Mouse (Mus musculus): Measurements from ENCODE around the gene Syt8. TPM values are rescaled to one million over a fixed set of nuclear protein-coding genes. Genes with fewer than 3 reads are reported as not detected.
A peak's percentile ranks its signal among the peaks of the same experiment; 100 is the strongest.

Syt8 gene
- polyA plus RNA-seq, 1 experiment from 2014 or later, result not detected

- WGBS, result 80% methylated on average over 3 of the region's 3 CpGs
- no peak for DNase-seq (ENCODE audit: low spot score)
- H3K4me1 ChIP-seq, result no peaks in the 10 kb centered on the region
- no peak overlapping the region for H3K27ac ChIP-seq (replicated peaks)
- H3K27me3 ChIP-seq (ENCODE audit: low read depth, poor library complexity, severe bottlenecking), result no peaks in the 10 kb centered on the region; the same call in 1 of the 2 replicates
- no peaks in the 10 kb centered on the region for H3K36me3 ChIP-seq
- no peaks in the 10 kb centered on the region for H3K9me3 ChIP-seq (replicated peaks)
- H3K4me3 ChIP-seq, result no peak overlapping the region
Measured at GRCm38 (mm10) chr7:142416225-142416624, 18.4 kb upstream of the Syt8 start.

- WGBS, result 97% methylated on average over 2 of the region's 2 CpGs
- Histone ChIP-seq H3K4me3 (no peak overlapping the region), H3K4me1 (no peaks in the 10 kb centered on the region), H3K9me3 (replicated peaks) (no peaks in the 10 kb centered on the region), H3K27me3 (ENCODE audit: low read depth, poor library complexity, severe bottlenecking) (no peaks in the 10 kb centered on the region), H3K36me3 (no peaks in the 10 kb centered on the region), H3K27ac (replicated peaks) (no peak overlapping the region)
- DNase-seq (ENCODE audit: low spot score), result no peak
Measured at GRCm38 (mm10) chr7:142418027-142418426, 16.6 kb upstream of the Syt8 start.

- Histone ChIP-seq H3K9me3 (replicated peaks) (no peaks in the 10 kb centered on the region), H3K4me1 (no peaks in the 10 kb centered on the region), H3K27me3 (ENCODE audit: low read depth, poor library complexity, severe bottlenecking) (no peaks in the 10 kb centered on the region), H3K36me3 (no peaks in the 10 kb centered on the region), H3K4me3 (no peak overlapping the region), H3K27ac (replicated peaks) (no peak overlapping the region)
- WGBS, result 91% methylated on average over 8 of the region's 8 CpGs
- DNase-seq (ENCODE audit: low spot score), result no peak
Measured at GRCm38 (mm10) chr7:142418679-142419078, 16.0 kb upstream of the Syt8 start.

GRCm38 (mm10) chr7:142419887-142420286 is 14.8 kb upstream of the Syt8 start:
- no peaks in the 10 kb centered on the region for H3K9me3 ChIP-seq (replicated peaks)
- DNase-seq (ENCODE audit: low spot score), result no peak
- WGBS, result 82% methylated on average over 5 of the region's 5 CpGs
- H3K27ac ChIP-seq (replicated peaks), result no peak overlapping the region
- H3K4me1 ChIP-seq, result no peaks in the 10 kb centered on the region
- H3K27me3 ChIP-seq (ENCODE audit: low read depth, poor library complexity, severe bottlenecking), result no peaks in the 10 kb centered on the region
- no peak overlapping the region for H3K4me3 ChIP-seq
- H3K36me3 ChIP-seq, result no peaks in the 10 kb centered on the region

- no peaks in the 10 kb centered on the region for H3K36me3 ChIP-seq
- DNase-seq (ENCODE audit: low spot score), result no peak
- no peak overlapping the region for H3K27ac ChIP-seq (replicated peaks)
- H3K4me3 ChIP-seq, result no peak overlapping the region
- 0 out of 2 replicates have a peak, but pooled peaks cover 2% of the 10 kb centered on the region for H3K4me1 ChIP-seq
- no peaks in the 10 kb centered on the region for H3K9me3 ChIP-seq (replicated peaks)
- H3K27me3 ChIP-seq (ENCODE audit: low read depth, poor library complexity, severe bottlenecking), result peaks cover 3% of the 10 kb centered on the region; the same call in 1 of the 2 replicates
- WGBS, result 77% methylated on average over 2 of the region's 2 CpGs
Measured at GRCm38 (mm10) chr7:142421826-142422225, 12.8 kb upstream of the Syt8 start.

- H3K4me3 ChIP-seq, result no peak overlapping the region
- H3K27ac ChIP-seq (replicated peaks), result no peak overlapping the region
- H3K4me1 ChIP-seq, result peaks cover 10% of the 10 kb centered on the region
- no peaks in the 10 kb centered on the region for H3K36me3 ChIP-seq
- 65% methylated on average over 11 of the region's 11 CpGs for WGBS
- H3K27me3 ChIP-seq (ENCODE audit: low read depth, poor library complexity, severe bottlenecking), result peaks cover 20% of the 10 kb centered on the region; the same call in 1 of the 2 replicates
- no peak for DNase-seq (ENCODE audit: low spot score)
- no peaks in the 10 kb centered on the region for H3K9me3 ChIP-seq (replicated peaks)
Measured at GRCm38 (mm10) chr7:142425641-142426213, 8.9 kb upstream of the Syt8 start.

GRCm38 (mm10) chr7:142428213-142428612 is 6.4 kb upstream of the Syt8 start:
- Histone ChIP-seq H3K4me1 (peaks cover 10% of the 10 kb centered on the region), H3K9me3 (replicated peaks) (no peaks in the 10 kb centered on the region), H3K27ac (replicated peaks) (no peak overlapping the region), H3K36me3 (no peaks in the 10 kb centered on the region), H3K27me3 (ENCODE audit: low read depth, poor library complexity, severe bottlenecking) (peaks cover 20% of the 10 kb centered on the region; the same call in 1 of the 2 replicates), H3K4me3 (no peak overlapping the region)
- WGBS, result 4% methylated on average over 7 of the region's 7 CpGs
- peak; percentile 84 for DNase-seq (ENCODE audit: low spot score)

GRCm38 (mm10) chr7:142430160-142430678 is 4.4 kb upstream of the Syt8 start:
- 84% methylated on average over 12 of the region's 12 CpGs for WGBS
- Histone ChIP-seq H3K9me3 (replicated peaks) (no peaks in the 10 kb centered on the region), H3K27me3 (ENCODE audit: low read depth, poor library complexity, severe bottlenecking) (peaks cover 29% of the 10 kb centered on the region; the same call in 1 of the 2 replicates), H3K4me1 (peaks cover 12% of the 10 kb centered on the region), H3K27ac (replicated peaks) (0 out of 2 replicates have a peak overlapping the region, but pooled peaks have one; percentile 34), H3K4me3 (no peak overlapping the region), H3K36me3 (no peaks in the 10 kb centered on the region)
- no peak for DNase-seq (ENCODE audit: low spot score)

- DNase-seq (ENCODE audit: low spot score), result no peak
- H3K9me3 ChIP-seq (replicated peaks), result no peaks in the 10 kb centered on the region
- H3K36me3 ChIP-seq, result no peaks in the 10 kb centered on the region
- no peak overlapping the region for H3K4me3 ChIP-seq
- 93% methylated on average over 14 of the region's 14 CpGs for WGBS
- H3K4me1 ChIP-seq, result peaks cover 10% of the 10 kb centered on the region
- no peak overlapping the region for H3K27ac ChIP-seq (replicated peaks)
- H3K27me3 ChIP-seq (ENCODE audit: low read depth, poor library complexity, severe bottlenecking), result peaks cover 31% of the 10 kb centered on the region; the same call in 1 of the 2 replicates
Measured at GRCm38 (mm10) chr7:142431106-142431505, 3.5 kb upstream of the Syt8 start.

GRCm38 (mm10) chr7:142433623-142434022 is 1.0 kb upstream of the Syt8 start:
- WGBS, result 61% methylated on average over 19 of the region's 19 CpGs
- no peaks in the 10 kb centered on the region for H3K36me3 ChIP-seq
- DNase-seq (ENCODE audit: low spot score), result no peak
- H3K4me3 ChIP-seq, result no peak overlapping the region
- peaks cover 3% of the 10 kb centered on the region; the same call in 1 of the 2 replicates for H3K4me1 ChIP-seq
- H3K9me3 ChIP-seq (replicated peaks), result no peaks in the 10 kb centered on the region
- H3K27me3 ChIP-seq (ENCODE audit: low read depth, poor library complexity, severe bottlenecking), result peaks cover 28% of the 10 kb centered on the region; the same call in 1 of the 2 replicates
- no peak overlapping the region for H3K27ac ChIP-seq (replicated peaks)

GRCm38 (mm10) chr7:142435524-142435923 is 874 bp downstream of the Syt8 start:
- no peaks in the 10 kb centered on the region for H3K9me3 ChIP-seq (replicated peaks)
- peaks cover 5% of the 10 kb centered on the region for H3K4me1 ChIP-seq
- no peaks in the 10 kb centered on the region for H3K36me3 ChIP-seq
- peaks cover 27% of the 10 kb centered on the region for H3K27me3 ChIP-seq (ENCODE audit: low read depth, poor library complexity, severe bottlenecking)
- no peak overlapping the region for H3K4me3 ChIP-seq
- no peak overlapping the region for H3K27ac ChIP-seq (replicated peaks)
- 23% methylated on average over 4 of the region's 4 CpGs for WGBS
- DNase-seq (ENCODE audit: low spot score), result peak; percentile 66

- no peaks in the 10 kb centered on the region for H3K36me3 ChIP-seq
- H3K9me3 ChIP-seq (replicated peaks), result no peaks in the 10 kb centered on the region
- H3K27me3 ChIP-seq (ENCODE audit: low read depth, poor library complexity, severe bottlenecking), result peaks cover 27% of the 10 kb centered on the region
- 86% methylated on average over 5 of the region's 5 CpGs for whole genome bisulfite sequencing
- peaks cover 15% of the 10 kb centered on the region for H3K4me1 ChIP-seq
- no peak overlapping the region for H3K27ac ChIP-seq (replicated peaks)
- DNase-seq (ENCODE audit: low spot score), result no peak
- H3K4me3 ChIP-seq, result no peak overlapping the region
Measured at GRCm38 (mm10) chr7:142437324-142437723, 2.7 kb downstream of the Syt8 start.

- Histone ChIP-seq H3K4me1 (peaks cover 13% of the 10 kb centered on the region), H3K4me3 (no peak overlapping the region), H3K9me3 (replicated peaks) (no peaks in the 10 kb centered on the region), H3K27ac (replicated peaks) (peak overlapping the region; percentile 60; the same call in 1 of the 2 replicates), H3K36me3 (no peaks in the 10 kb centered on the region), H3K27me3 (ENCODE audit: low read depth, poor library complexity, severe bottlenecking) (peaks cover 21% of the 10 kb centered on the region)
- DNase-seq (ENCODE audit: low spot score), result no peak
- 88% methylated on average over 14 of the region's 14 CpGs for WGBS
Measured at GRCm38 (mm10) chr7:142439966-142440365, 5.3 kb downstream of the Syt8 start.
